8 mouse cellular contexts compared by ENCODE assay signal in genomic region chr11:94994208-94994814, GRCm38 (mm10). TPM values are rescaled to one million over a fixed set of nuclear protein-coding genes. Genes with fewer than 3 reads are reported as not detected.
A peak's percentile ranks its signal among the peaks of the same experiment; 100 is the strongest.
DNase-seq lines count a peak whose midpoint lies in the region; ATAC-seq and TF ChIP-seq lines count a peak whose summit lies in the region.

No protein-coding gene starts in this region.

- H3K9me3 ChIP-seq in forebrain, postnatal 0 days (ENCODE audit: low read length) = no peaks in the 10 kb centered on the region
- H3K9me3 ChIP-seq in limb, embryonic 15.5 days = no peaks in the 10 kb centered on the region
- H3K9me3 ChIP-seq in neural tube, embryonic 15.5 days (replicated peaks) = no peaks in the 10 kb centered on the region

- H3K4me1 ChIP-seq in forebrain, postnatal 0 days (ENCODE audit: insufficient read depth) = peaks cover 34% of the 10 kb centered on the region
- H3K4me1 ChIP-seq in limb, embryonic 15.5 days = peaks cover 71% of the 10 kb centered on the region
- peaks cover 75% of the 10 kb centered on the region for H3K4me1 ChIP-seq in neural tube, embryonic 15.5 days

- no peak for ATAC-seq in forebrain, postnatal 0 days
- ATAC-seq in limb, embryonic 15.5 days (ENCODE audit: insufficient number of reproducible peaks, low FRiP score, low TSS enrichment, low read depth) = no peak
- no peak for ATAC-seq in neural tube, embryonic 15.5 days (ENCODE audit: low FRiP score)

- peak overlapping the region; percentile 91 for H3K4me2 ChIP-seq in forebrain, postnatal 0 days (ENCODE audit: low read depth)
- H3K4me2 ChIP-seq in limb, embryonic 15.5 days = peak overlapping the region; percentile 93
- peak overlapping the region; percentile 91 for H3K4me2 ChIP-seq in neural tube, embryonic 15.5 days

- no peak for TF ChIP-seq CTCF in forebrain, postnatal 0 days (IDR thresholded peaks at IDR 0.05; ENCODE audit: low read depth)

- DNase-seq in cerebellum, adult 9-10 months = peak; percentile 74
- DNase-seq in cerebellum, postnatal 4 days (ENCODE audit: low spot score in 2 of 2) = no peak
- DNase-seq in MN1 (ENCODE audit: low spot score) = peak; percentile 60
- DNase-seq in forebrain, postnatal 0 days = no peak
- DNase-seq in kidney, postnatal 10 days = no peak
- no peak for DNase-seq in right cerebral cortex, postnatal 36 days (ENCODE audit: low spot score in 2 of 2)

- H3K36me3 ChIP-seq in forebrain, postnatal 0 days (ENCODE audit: insufficient read depth) = peaks cover 23% of the 10 kb centered on the region
- H3K36me3 ChIP-seq in limb, embryonic 15.5 days = peaks cover 36% of the 10 kb centered on the region
- H3K36me3 ChIP-seq in neural tube, embryonic 15.5 days = peaks cover 31% of the 10 kb centered on the region

- 43% methylated on average over 10 of the region's 10 CpGs for WGBS in forebrain, postnatal 0 days
- 44% methylated on average over 10 of the region's 10 CpGs for WGBS in limb, embryonic 15.5 days
- WGBS in neural tube, embryonic 15.5 days = 38% methylated on average over 10 of the region's 10 CpGs

- H3K27me3 ChIP-seq in forebrain, postnatal 0 days (ENCODE audit: insufficient read depth, low read length) = no peaks in the 10 kb centered on the region
- H3K27me3 ChIP-seq in limb, embryonic 15.5 days = no peaks in the 10 kb centered on the region
- no peaks in the 10 kb centered on the region for H3K27me3 ChIP-seq in neural tube, embryonic 15.5 days (replicated peaks)

- H3K9ac ChIP-seq in forebrain, postnatal 0 days = peak overlapping the region; percentile 96
- H3K9ac ChIP-seq in limb, embryonic 15.5 days = peak overlapping the region; percentile 31; the same call in 1 of the 2 replicates
- H3K9ac ChIP-seq in neural tube, embryonic 15.5 days (replicated peaks) = peak overlapping the region; percentile 99

- H3K27ac ChIP-seq in forebrain, postnatal 0 days (ENCODE audit: low read depth, low read length) = no peak overlapping the region
- H3K27ac ChIP-seq in limb, embryonic 15.5 days = peak overlapping the region; percentile 22; the same call in 1 of the 2 replicates
- no peak overlapping the region for H3K27ac ChIP-seq in neural tube, embryonic 15.5 days (replicated peaks)

- H3K4me3 ChIP-seq in forebrain, postnatal 0 days (ENCODE audit: low read depth, low read length) = peak overlapping the region; percentile 93
- peak overlapping the region; percentile 84 for H3K4me3 ChIP-seq in limb, embryonic 15.5 days
- peak overlapping the region; percentile 89 for H3K4me3 ChIP-seq in neural tube, embryonic 15.5 days (replicated peaks)

RNA-seq across cellular contexts. Expression of gene Ppp1r9b, which starts 3.5 kb away (rescaled TPM):
- total RNA-seq in forebrain, postnatal 0 days (2014; rRNA removed) = 184 and 202 TPM in 2 replicates
- polyA plus RNA-seq in forebrain, postnatal 0 days (2015; fragmentation: Nextera tagmentation; extraction: Ambion mirVana) = 22.3 and 24.9 TPM in 2 replicates
- 9.7 and 9.9 TPM in 2 replicates for polyA plus RNA-seq in limb, embryonic 15.5 days (2015; fragmentation: Nextera tagmentation; extraction: Ambion mirVana)
- 18.8 TPM in 2 replicates for polyA plus RNA-seq in neural tube, embryonic 15.5 days (2015; fragmentation: Nextera tagmentation; extraction: Ambion mirVana)

RNA-seq across cellular contexts. Expression of gene Samd14, which starts 15.4 kb away (rescaled TPM):
- total RNA-seq in forebrain, postnatal 0 days (2014; rRNA removed) = 145 and 150 TPM in 2 replicates
- polyA plus RNA-seq in forebrain, postnatal 0 days (2015; fragmentation: Nextera tagmentation; extraction: Ambion mirVana) = 113 and 130 TPM in 2 replicates
- 21.4 and 25.1 TPM in 2 replicates for polyA plus RNA-seq in limb, embryonic 15.5 days (2015; fragmentation: Nextera tagmentation; extraction: Ambion mirVana)
- 139 and 167 TPM in 2 replicates for polyA plus RNA-seq in neural tube, embryonic 15.5 days (2015; fragmentation: Nextera tagmentation; extraction: Ambion mirVana)

RNA-seq across cellular contexts. Expression of gene Sgca, which starts 18.2 kb away (rescaled TPM):
- total RNA-seq in forebrain, postnatal 0 days (2014; rRNA removed) = 0.15 TPM in 1 of 2 replicates, not detected in the other
- polyA plus RNA-seq in forebrain, postnatal 0 days (2015; fragmentation: Nextera tagmentation; extraction: Ambion mirVana) = 0.09 and 0.13 TPM in 2 replicates
- polyA plus RNA-seq in limb, embryonic 15.5 days (2015; fragmentation: Nextera tagmentation; extraction: Ambion mirVana) = 7.5 and 18.9 TPM in 2 replicates
- polyA plus RNA-seq in neural tube, embryonic 15.5 days (2015; fragmentation: Nextera tagmentation; extraction: Ambion mirVana) = 0.77 and 1.4 TPM in 2 replicates

RNA-seq across cellular contexts. Expression of gene Hils1, which starts 26.9 kb away (rescaled TPM):
- total RNA-seq in forebrain, postnatal 0 days (2014; rRNA removed) = not detected in 2 replicates
- not detected in 2 replicates for polyA plus RNA-seq in forebrain, postnatal 0 days (2015; fragmentation: Nextera tagmentation; extraction: Ambion mirVana)
- 0.42 TPM in 1 of 2 replicates, not detected in the other for polyA plus RNA-seq in limb, embryonic 15.5 days (2015; fragmentation: Nextera tagmentation; extraction: Ambion mirVana)
- not detected in 2 replicates for polyA plus RNA-seq in neural tube, embryonic 15.5 days (2015; fragmentation: Nextera tagmentation; extraction: Ambion mirVana)

RNA-seq across cellular contexts. Expression of gene Pdk2, which starts 46.8 kb away (rescaled TPM):
- 6.9 and 10.2 TPM in 2 replicates for total RNA-seq in forebrain, postnatal 0 days (2014; rRNA removed)
- 31.9 and 38.1 TPM in 2 replicates for polyA plus RNA-seq in forebrain, postnatal 0 days (2015; fragmentation: Nextera tagmentation; extraction: Ambion mirVana)
- polyA plus RNA-seq in limb, embryonic 15.5 days (2015; fragmentation: Nextera tagmentation; extraction: Ambion mirVana) = 33.4 and 42.9 TPM in 2 replicates
- polyA plus RNA-seq in neural tube, embryonic 15.5 days (2015; fragmentation: Nextera tagmentation; extraction: Ambion mirVana) = 24.9 and 27.1 TPM in 2 replicates

Comparison
In these comparisons a context has a peak if more than half of its experiments do, and no peak if none do; other contexts are left out.
1. DNase-seq: peak in cerebellum, adult 9-10 months (single experiment) and MN1 (single experiment); none in cerebellum, postnatal 4 days (0 of 2), forebrain, postnatal 0 days (single experiment), kidney, postnatal 10 days (single experiment) and right cerebral cortex, postnatal 36 days (0 of 2).
2. H3K9ac ChIP-seq: peak in every context shown above with its lines; median percentile 99 in neural tube, embryonic 15.5 days; 96 in forebrain, postnatal 0 days; 31 in limb, embryonic 15.5 days.
3. Peak in every context shown above with its lines, with median percentiles within 50 percentile points of each other: H3K4me2 ChIP-seq and H3K4me3 ChIP-seq.